Mouse (Mus musculus): ENCODE results near the gene Spag17. TPM values are rescaled to one million over a fixed set of nuclear protein-coding genes. Genes with fewer than 3 reads are reported as not detected.

Gene Spag17
- polyA plus RNA-seq, 1 experiment from 2014 or later = 0.89 TPM

DNA sequence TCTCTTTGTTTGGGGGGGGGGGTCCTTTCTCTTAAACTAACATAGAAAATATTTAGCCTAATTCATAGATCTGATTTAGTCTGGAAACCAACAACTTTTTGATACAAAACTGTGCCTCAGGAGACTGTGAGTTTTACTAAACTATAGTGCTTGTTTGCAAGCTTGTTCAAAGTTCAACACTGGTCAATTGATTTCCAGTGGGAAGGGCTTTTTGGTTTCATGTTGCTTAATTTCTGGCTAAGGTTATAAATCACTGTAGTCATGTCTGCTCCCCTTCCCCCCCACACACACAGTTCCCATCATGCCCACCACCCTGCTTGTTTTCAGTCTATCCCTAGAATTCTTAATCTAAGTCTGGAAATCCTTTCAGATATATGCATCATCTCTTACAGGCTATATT lies 279.8 kb downstream of the Spag17 start:
- Histone ChIP-seq H3K4me2 (ENCODE audit: low read length) (no peak overlapping the region), H3K27me3 (ENCODE audit: control insufficient read depth, insufficient read depth, low read depth, low read length) (no peaks in the 10 kb centered on the region), H3K27ac (ENCODE audit: low read length) (no peak overlapping the region), H3K36me3 (ENCODE audit: control insufficient read depth, insufficient read depth, low read length) (0 out of 2 replicates have a peak, but pooled peaks cover 2% of the 10 kb centered on the region), H3K4me3 (ENCODE audit: low read depth, low read length) (no peak overlapping the region), H3K9me3 (replicated peaks; ENCODE audit: control insufficient read depth, low read length, poor library complexity, severe bottlenecking) (no peaks in the 10 kb centered on the region), H3K4me1 (ENCODE audit: control insufficient read depth, insufficient read depth, low read length) (peaks cover 15% of the 10 kb centered on the region), H3K9ac (ENCODE audit: low read depth, low read length) (no peak overlapping the region)
- no peak for ATAC-seq

DNA sequence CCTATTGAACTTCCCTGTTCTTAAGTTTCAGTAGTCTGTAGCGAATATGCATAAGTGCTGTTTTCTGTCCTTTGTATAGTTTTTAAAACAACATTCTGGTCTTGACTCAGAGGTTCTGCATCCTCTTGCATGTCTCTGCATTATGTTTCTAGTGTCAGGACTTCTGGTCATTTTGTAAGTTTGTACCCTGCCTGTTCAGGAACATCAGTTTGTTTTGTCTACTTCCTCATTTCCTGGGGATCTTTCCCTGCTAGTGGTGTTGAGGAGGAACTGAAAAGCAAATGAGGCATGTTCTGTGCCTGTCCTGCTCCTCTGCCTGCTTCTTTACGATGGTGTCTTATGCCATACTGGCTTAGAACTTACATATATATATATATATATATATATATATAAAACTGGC lies 290.8 kb downstream of the Spag17 start:
- no peak for ATAC-seq
- WGBS = 92% methylated on average over 2 of the region's 2 CpGs
- Histone ChIP-seq H3K9me3 (replicated peaks; ENCODE audit: control insufficient read depth, low read length, poor library complexity, severe bottlenecking) (no peaks in the 10 kb centered on the region), H3K9ac (ENCODE audit: low read depth, low read length) (no peak overlapping the region), H3K4me1 (ENCODE audit: control insufficient read depth, insufficient read depth, low read length) (no peaks in the 10 kb centered on the region), H3K4me2 (ENCODE audit: low read length) (no peak overlapping the region), H3K4me3 (ENCODE audit: low read depth, low read length) (no peak overlapping the region), H3K36me3 (ENCODE audit: control insufficient read depth, insufficient read depth, low read length) (peaks cover 37% of the 10 kb centered on the region), H3K27me3 (ENCODE audit: control insufficient read depth, insufficient read depth, low read depth, low read length) (no peaks in the 10 kb centered on the region), H3K27ac (ENCODE audit: low read length) (no peak overlapping the region)

DNA sequence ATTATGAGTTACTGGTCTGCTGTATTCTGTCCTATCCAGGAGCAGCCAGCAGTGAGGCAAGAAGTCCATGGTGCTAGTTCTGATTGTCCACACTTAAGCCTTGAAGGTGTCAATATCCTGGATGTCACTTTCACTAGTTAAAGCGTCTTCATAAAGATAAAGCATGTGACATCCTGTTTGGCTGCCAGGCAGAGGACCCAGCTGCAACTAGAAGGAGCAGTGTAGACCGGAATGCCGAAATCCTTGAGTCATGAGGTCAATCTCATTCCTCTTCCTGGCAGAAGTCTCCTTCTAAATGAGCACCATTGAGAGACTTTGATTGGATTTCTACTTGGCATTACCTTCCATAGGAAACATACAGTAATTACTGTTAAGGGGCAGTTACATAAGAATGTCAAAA lies 295.3 kb downstream of the Spag17 start:
- Histone ChIP-seq H3K9ac (ENCODE audit: low read depth, low read length) (no peak overlapping the region), H3K4me3 (ENCODE audit: low read depth, low read length) (no peak overlapping the region), H3K9me3 (replicated peaks; ENCODE audit: control insufficient read depth, low read length, poor library complexity, severe bottlenecking) (no peaks in the 10 kb centered on the region), H3K27me3 (ENCODE audit: control insufficient read depth, insufficient read depth, low read depth, low read length) (no peaks in the 10 kb centered on the region), H3K27ac (ENCODE audit: low read length) (no peak overlapping the region), H3K4me1 (ENCODE audit: control insufficient read depth, insufficient read depth, low read length) (no peaks in the 10 kb centered on the region), H3K4me2 (ENCODE audit: low read length) (no peak overlapping the region), H3K36me3 (ENCODE audit: control insufficient read depth, insufficient read depth, low read length) (peaks cover 22% of the 10 kb centered on the region)
- ATAC-seq = no peak
- 92% methylated on average over 3 of the region's 3 CpGs for WGBS

DNA sequence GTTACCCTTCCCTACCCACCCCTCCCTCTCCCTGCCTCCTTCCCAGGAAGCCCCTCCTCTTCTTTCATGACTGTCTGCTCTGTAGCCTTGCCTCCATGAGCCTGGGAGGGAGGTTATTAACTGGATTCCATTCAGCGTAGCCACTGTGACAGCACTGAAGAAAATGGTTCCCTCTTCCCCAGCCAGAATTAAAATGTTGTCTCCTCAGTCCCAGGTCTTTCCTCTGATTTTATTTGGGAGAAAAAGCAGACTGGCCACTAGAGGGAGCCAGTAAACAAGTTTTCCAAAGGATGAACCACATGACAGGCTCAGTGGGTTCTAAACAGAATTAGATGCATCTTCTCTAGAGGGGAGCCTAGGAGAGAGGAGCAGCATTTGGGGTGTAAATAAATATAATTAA lies 304.2 kb downstream of the Spag17 start:
- Histone ChIP-seq H3K4me2 (ENCODE audit: low read length) (no peak overlapping the region), H3K4me1 (ENCODE audit: control insufficient read depth, insufficient read depth, low read length) (no peaks in the 10 kb centered on the region), H3K9ac (ENCODE audit: low read depth, low read length) (no peak overlapping the region), H3K27me3 (ENCODE audit: control insufficient read depth, insufficient read depth, low read depth, low read length) (no peaks in the 10 kb centered on the region), H3K36me3 (ENCODE audit: control insufficient read depth, insufficient read depth, low read length) (peaks cover 14% of the 10 kb centered on the region), H3K27ac (ENCODE audit: low read length) (no peak overlapping the region), H3K4me3 (ENCODE audit: low read depth, low read length) (no peak overlapping the region), H3K9me3 (replicated peaks; ENCODE audit: control insufficient read depth, low read length, poor library complexity, severe bottlenecking) (no peaks in the 10 kb centered on the region)
- ATAC-seq = peak; percentile 91
- 38% methylated on average over 1 of the region's 1 CpGs for WGBS

DNA sequence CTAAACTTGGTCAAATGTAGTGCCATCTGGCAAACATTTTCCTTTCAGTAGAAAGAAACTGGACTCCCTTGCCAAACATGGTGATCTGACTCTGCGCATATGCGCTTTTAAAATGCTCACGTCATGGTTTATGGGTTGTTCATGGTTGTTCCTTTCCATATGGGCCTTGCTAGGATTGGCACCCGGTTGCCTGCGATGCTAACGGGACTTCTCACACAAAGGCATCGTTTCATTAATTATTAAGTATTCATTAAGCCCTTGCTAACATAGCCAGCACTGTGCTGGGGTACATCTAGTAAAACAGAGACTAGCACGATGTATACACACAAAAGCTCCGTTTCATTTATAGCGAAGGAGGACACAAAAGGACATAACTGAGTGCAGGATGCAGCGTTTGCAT lies 304.7 kb downstream of the Spag17 start:
- no peak overlapping the region for H3K4me3 ChIP-seq (ENCODE audit: low read depth, low read length)
- peaks cover 14% of the 10 kb centered on the region for H3K36me3 ChIP-seq (ENCODE audit: control insufficient read depth, insufficient read depth, low read length)
- peak; percentile 64 for ATAC-seq
- H3K27ac ChIP-seq (ENCODE audit: low read length) = no peak overlapping the region
- no peaks in the 10 kb centered on the region for H3K4me1 ChIP-seq (ENCODE audit: control insufficient read depth, insufficient read depth, low read length)
- no peak overlapping the region for H3K4me2 ChIP-seq (ENCODE audit: low read length)
- no peaks in the 10 kb centered on the region for H3K9me3 ChIP-seq (replicated peaks; ENCODE audit: control insufficient read depth, low read length, poor library complexity, severe bottlenecking)
- WGBS = 79% methylated on average over 11 of the region's 11 CpGs
- no peak overlapping the region for H3K9ac ChIP-seq (ENCODE audit: low read depth, low read length)
- H3K27me3 ChIP-seq (ENCODE audit: control insufficient read depth, insufficient read depth, low read depth, low read length) = no peaks in the 10 kb centered on the region

Data from midbrain, embryonic 16.5 days (tissue).